Mouse (Mus musculus) liver, postnatal 0 days (tissue): ENCODE results near the gene Ctsd. TPM values are rescaled to one million over a fixed set of nuclear protein-coding genes. Genes with fewer than 3 reads are reported as not detected.
A peak's percentile ranks its signal among the peaks of the same experiment; 100 is the strongest.

Experiments used
- ATAC-seq: fragments of 200-750 bp; cut with Nextera tagmentation; 2 replicates; pipeline ENCODE4 v1.8.0; 2017; ENCODE audit warnings: mild to moderate bottlenecking, moderate library complexity
- DNase-seq: peaks from one replicate; pipeline ENCODE4 v3.0.0-alpha.2; 2016
- H3K27ac ChIP-seq: fragments of 300-500 bp; sonication (generic); 2 replicates; pipeline ENCODE4 v1.5.1; 2014; ENCODE audit warnings: antibody characterized with exemption, moderate library complexity, mild to moderate bottlenecking, low read depth
- H3K27me3 ChIP-seq: fragments of 300-500 bp; sonication (generic); 2 replicates; pipeline ENCODE4 v1.6.1; 2014; ENCODE audit warnings: low read length, control low read depth, mixed read lengths; ENCODE audit not compliant: insufficient read depth
- H3K36me3 ChIP-seq: fragments of 300-500 bp; sonication (generic); replicated peaks from 2 replicates; pipeline ENCODE4 v1.6.1; 2014; ENCODE audit warnings: mild to moderate bottlenecking, control low read depth, low read length, moderate library complexity, mixed read lengths; ENCODE audit not compliant: insufficient read depth
- H3K4me1 ChIP-seq: fragments of 300-500 bp; sonication (generic); 2 replicates; pipeline ENCODE4 v1.6.1; 2014; ENCODE audit warnings: antibody characterized with exemption, mild to moderate bottlenecking, control low read depth; ENCODE audit not compliant: insufficient read depth
- H3K4me2 ChIP-seq: fragments of 300-500 bp; sonication (generic); 2 replicates; pipeline ENCODE4 v1.6.1; 2014; ENCODE audit warnings: low read depth, mild to moderate bottlenecking, low read length, moderate library complexity, mixed read lengths
- H3K4me3 ChIP-seq: fragments of 300-500 bp; sonication (generic); 2 replicates; pipeline ENCODE4 v1.5.1; 2014; ENCODE audit warnings: low read depth, low read length
- H3K9ac ChIP-seq: fragments of 300-500 bp; sonication (generic); replicated peaks from 2 replicates; pipeline ENCODE4 v1.6.1; 2014; ENCODE audit warnings: mild to moderate bottlenecking, moderate library complexity
- H3K9me3 ChIP-seq: fragments of 300-500 bp; sonication (generic); 2 replicates; pipeline ENCODE4 v1.6.1; 2016; ENCODE audit warnings: mild to moderate bottlenecking, control low read depth, low read length, mixed read lengths
- CTCF ChIP-seq: sonication (generic); IDR thresholded peaks from 2 replicates; pipeline ENCODE4 v1.5.1; 2016; ENCODE audit warnings: antibody characterized with exemption, low read depth
- EP300 ChIP-seq: IDR thresholded peaks from 2 replicates; pipeline ENCODE4 v1.6.1; 2016; ENCODE audit warnings: antibody characterized with exemption, low read depth, mild to moderate bottlenecking
- WGBS: fragments of 180-500 bp; shearing (Covaris S2); extraction: QIAGEN DNeasy Blood & Tissue Kit; methylation state at CpG from one replicate; pipeline ENCODE4 v1.1.7; 2014; ENCODE audit not compliant: insufficient replicate concordance; 5-methylcytosine and 5-hydroxymethylcytosine counted together
- polyA plus RNA-seq: library from polyadenylated mRNA; unstranded; fragments of >200 nt; fragmentation: Nextera tagmentation; extraction: Ambion mirVana; gene quantifications from 2 replicates; pipeline ENCODE4 v1.2.1, GENCODE M21; 2015

The Ctsd gene
- polyA plus RNA-seq, 1 experiment from 2014 or later: 324 TPM

- Histone ChIP-seq H3K4me3 (no peak overlapping the region), H3K27me3 (peaks cover 36% of the 10 kb centered on the region), H3K4me2 (no peak overlapping the region), H3K4me1 (peaks cover 3% of the 10 kb centered on the region), H3K27ac (no peak overlapping the region), H3K36me3 (no peaks in the 10 kb centered on the region), H3K9ac (no peak overlapping the region), H3K9me3 (no peaks in the 10 kb centered on the region)
- WGBS: 76% methylated on average over 2 of the region's 2 CpGs
- no peak for TF ChIP-seq EP300
- TF ChIP-seq CTCF: no peak
- no peak for ATAC-seq
- no peak for DNase-seq
Observed at GRCm38 (mm10) chr7:142368856-142369255, 19.0 kb downstream of the Ctsd start.

DNA sequence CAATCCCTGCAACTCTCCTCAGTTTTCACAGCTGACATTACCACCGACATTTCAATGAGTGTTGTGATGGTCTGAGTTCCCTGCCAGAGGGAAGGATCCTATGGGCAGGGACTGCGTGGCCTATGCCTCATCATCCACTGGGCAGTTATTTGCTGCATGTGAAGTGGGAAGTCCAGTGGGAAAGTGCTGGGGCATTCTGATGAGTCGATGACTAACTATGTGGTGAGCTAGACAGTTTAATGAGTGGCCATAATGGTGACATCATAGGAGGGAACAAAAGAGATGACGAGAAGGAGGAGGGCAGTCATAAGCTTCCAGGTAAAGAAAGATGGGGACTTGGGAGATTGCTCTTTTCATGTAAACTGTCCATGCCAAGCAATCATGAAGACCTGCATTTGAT lies 24.7 kb downstream of the Ctsd start:
- no peaks in the 10 kb centered on the region for H3K36me3 ChIP-seq
- TF ChIP-seq EP300 (no peak), CTCF (no peak)
- ATAC-seq: no peak
- no peak overlapping the region for H3K4me3 ChIP-seq
- no peaks in the 10 kb centered on the region for H3K27me3 ChIP-seq
- H3K9ac ChIP-seq: no peak overlapping the region
- no peak for DNase-seq
- WGBS: 69% methylated on average over 4 of the region's 4 CpGs
- no peak overlapping the region for H3K27ac ChIP-seq
- no peaks in the 10 kb centered on the region for H3K4me1 ChIP-seq
- no peak overlapping the region for H3K4me2 ChIP-seq
- H3K9me3 ChIP-seq: no peaks in the 10 kb centered on the region

GRCm38 (mm10) chr7:142360743-142361142 lies 27.1 kb downstream of the Ctsd start:
- TF ChIP-seq EP300: no peak
- peak; percentile 53 for TF ChIP-seq CTCF
- ATAC-seq: no peak

GRCm38 (mm10) chr7:142359129-142359528 lies 28.7 kb downstream of the Ctsd start:
- no peaks in the 10 kb centered on the region for H3K36me3 ChIP-seq
- no peak overlapping the region for H3K27ac ChIP-seq
- peaks cover 20% of the 10 kb centered on the region for H3K4me1 ChIP-seq
- no peaks in the 10 kb centered on the region for H3K27me3 ChIP-seq
- no peak for ATAC-seq
- DNase-seq: no peak
- 68% methylated on average over 8 of the region's 8 CpGs for WGBS
- TF ChIP-seq CTCF: no peak
- TF ChIP-seq EP300: no peak
- no peak overlapping the region for H3K4me2 ChIP-seq
- no peak overlapping the region for H3K9ac ChIP-seq
- no peak overlapping the region for H3K4me3 ChIP-seq
- no peaks in the 10 kb centered on the region for H3K9me3 ChIP-seq

More at GRCm38 (mm10) chr7:142360743-142361142, 27.1 kb downstream of the Ctsd start:
- no peak for DNase-seq
- Histone ChIP-seq H3K4me3 (no peak overlapping the region), H3K36me3 (no peaks in the 10 kb centered on the region), H3K27me3 (no peaks in the 10 kb centered on the region), H3K9me3 (no peaks in the 10 kb centered on the region), H3K27ac (no peak overlapping the region), H3K9ac (no peak overlapping the region), H3K4me2 (no peak overlapping the region), H3K4me1 (peaks cover 4% of the 10 kb centered on the region; the same call in 1 of the 2 replicates)

DNA sequence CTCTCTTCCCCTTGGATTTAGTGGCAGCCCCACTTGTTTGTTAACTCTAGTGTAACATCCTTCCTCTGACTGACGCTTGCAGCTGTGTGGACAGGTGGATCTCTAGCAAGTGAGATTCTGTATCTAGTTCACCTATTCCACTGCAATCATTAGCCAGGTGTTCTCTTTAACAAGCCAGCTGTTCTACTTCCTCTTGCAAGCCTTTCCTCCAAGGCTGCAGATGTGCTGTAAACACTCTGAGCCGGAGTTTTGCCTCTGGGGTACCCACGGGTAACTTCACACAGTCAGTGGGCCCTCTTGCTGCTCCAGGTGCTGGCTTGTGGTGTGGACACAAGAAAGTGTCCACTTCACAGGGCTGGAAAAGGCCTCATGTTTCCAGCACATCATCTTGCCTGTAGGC lies 30.3 kb downstream of the Ctsd start:
- WGBS: 54% methylated on average over 3 of the region's 3 CpGs
- peaks cover 34% of the 10 kb centered on the region for H3K4me1 ChIP-seq
- no peaks in the 10 kb centered on the region for H3K36me3 ChIP-seq

DNA sequence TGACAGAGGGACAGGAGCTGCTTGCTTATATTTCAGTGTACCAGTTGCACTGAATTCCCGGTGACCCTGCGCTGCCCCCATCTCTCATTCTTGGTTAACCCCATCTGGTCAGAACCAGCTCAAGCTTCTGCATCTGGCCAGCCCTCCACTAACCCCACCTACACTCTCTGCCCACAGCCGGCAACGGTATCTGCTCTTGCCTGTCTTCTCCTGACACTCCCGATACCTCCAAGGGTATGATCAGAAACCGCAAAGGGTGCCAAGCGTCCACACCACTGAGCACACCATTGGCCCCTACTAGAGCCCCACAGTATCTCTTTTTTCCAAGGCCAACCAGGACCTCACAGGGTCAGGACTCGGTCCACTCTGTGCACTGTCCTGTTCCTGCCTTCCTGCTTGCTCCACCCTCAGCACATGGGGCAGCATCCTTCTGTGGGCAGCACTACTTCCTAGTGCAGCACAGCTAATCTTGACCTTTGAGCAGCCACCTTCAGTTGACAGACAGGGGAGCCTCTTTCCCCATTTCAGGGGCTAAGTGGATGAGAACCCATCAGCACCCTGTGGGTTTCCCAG lies 33.1 kb downstream of the Ctsd start:
- H3K4me3 ChIP-seq: no peak overlapping the region
- peak overlapping the region; percentile 36 for H3K9ac ChIP-seq
- no peaks in the 10 kb centered on the region for H3K9me3 ChIP-seq
- H3K4me2 ChIP-seq: peak overlapping the region; percentile 39
- ATAC-seq: peak; percentile 79
- H3K36me3 ChIP-seq: no peaks in the 10 kb centered on the region
- no peaks in the 10 kb centered on the region for H3K27me3 ChIP-seq
- peaks cover 40% of the 10 kb centered on the region for H3K4me1 ChIP-seq
- no peak for DNase-seq
- 39% methylated on average over 8 of the region's 8 CpGs for WGBS
- peak overlapping the region; percentile 13; the same call in 1 of the 2 replicates for H3K27ac ChIP-seq
- TF ChIP-seq EP300: peak; percentile 75; the same call in 1 of the 2 replicates
- no peak for TF ChIP-seq CTCF

More for the DNA sequence above, 30.3 kb downstream of the Ctsd start:
- ATAC-seq (no peak), DNase-seq (no peak)
- Histone ChIP-seq H3K27me3 (no peaks in the 10 kb centered on the region), H3K9ac (no peak overlapping the region), H3K4me3 (no peak overlapping the region), H3K27ac (no peak overlapping the region), H3K4me2 (no peak overlapping the region), H3K9me3 (no peaks in the 10 kb centered on the region)
- TF ChIP-seq CTCF (no peak), EP300 (no peak)

DNA sequence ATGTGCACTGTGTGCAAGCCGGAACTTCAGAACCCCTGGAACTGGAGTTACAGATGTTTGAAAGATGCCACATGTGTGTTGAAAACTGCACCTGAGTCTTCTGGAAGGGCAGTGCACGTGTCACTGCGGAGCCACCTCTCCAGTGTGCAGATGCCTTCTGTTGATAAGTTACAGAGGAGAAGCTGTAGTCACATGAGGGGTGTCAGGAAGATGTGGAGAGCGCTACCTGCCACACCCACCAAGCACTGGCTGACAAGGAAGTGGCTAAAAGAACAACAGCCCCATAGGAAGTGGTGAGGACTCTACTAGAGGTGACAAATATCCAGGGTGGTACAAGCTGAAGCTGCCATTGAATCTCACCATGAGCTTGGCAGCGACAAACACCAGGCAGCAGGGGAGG lies 34.0 kb downstream of the Ctsd start:
- Histone ChIP-seq H3K9ac (no peak overlapping the region), H3K27ac (peak overlapping the region; percentile 13), H3K27me3 (no peaks in the 10 kb centered on the region), H3K4me2 (peak overlapping the region; percentile 39), H3K4me3 (no peak overlapping the region), H3K9me3 (no peaks in the 10 kb centered on the region), H3K36me3 (no peaks in the 10 kb centered on the region), H3K4me1 (peaks cover 42% of the 10 kb centered on the region)
- ATAC-seq (peak; percentile 78), DNase-seq (peak; percentile 49)
- peak; percentile 41; the same call in 1 of the 2 replicates for TF ChIP-seq EP300
- TF ChIP-seq CTCF: no peak
- 27% methylated on average over 5 of the region's 5 CpGs for WGBS
